Comparison of ENCODE assay signal across 16 mouse cellular contexts in the genomic region with DNA sequence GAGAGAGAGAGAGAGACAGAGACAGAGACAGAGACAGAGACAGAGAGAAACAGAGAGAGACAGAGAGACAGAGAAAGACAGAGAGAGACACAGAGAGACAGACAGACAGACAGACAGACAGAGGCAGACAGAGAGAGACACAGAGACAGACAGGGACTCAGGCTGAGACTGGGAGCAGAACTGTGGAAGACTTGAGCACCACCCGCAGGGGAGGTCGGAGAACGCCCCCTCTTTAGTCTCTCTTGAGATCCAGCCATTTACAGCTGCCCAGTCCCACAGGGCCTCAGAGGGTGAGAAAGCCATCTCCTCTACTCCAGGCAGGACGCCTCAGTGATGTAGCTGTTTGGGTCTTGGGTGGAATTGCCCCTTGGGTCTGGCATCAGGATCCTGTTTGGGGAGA. TPM values are rescaled to one million over a fixed set of nuclear protein-coding genes. Genes with fewer than 3 reads are reported as not detected.
A peak's percentile ranks its signal among the peaks of the same experiment; 100 is the strongest.
DNase-seq lines count a peak whose midpoint lies in the region; TF ChIP-seq lines count a peak whose summit lies in the region.
"Had no signal": no experiment of that assay in that cellular context is flagged by ENCODE, and none has a peak within 500 bp of the region (broad histone marks: within the 10 kb centered on the region; RNA-seq: fewer than 3 reads in every experiment).

No protein-coding gene starts in this region.

- H3K4me1 ChIP-seq in cortical plate, adult 2 months (ENCODE audit: control insufficient read depth, insufficient read depth, low read length) = no peaks in the 10 kb centered on the region
- H3K4me1 ChIP-seq: limb, embryonic 12.5 days had no signal

- intact Hi-C loops in left cerebral cortex, postnatal 4 days (cut with DNase I) = loop anchor here (5.0 to 10.0 kb wide), 2 partner anchors 150 to 293 kb away; partner anchors contain the start of gene Prmt8
- intact Hi-C loops in left cerebral cortex, postnatal 36 days (cut with DNase I) = no loop called here
- intact Hi-C loops in gastrocnemius, postnatal 14 days (cut with DNase I; ENCODE audit: low total_unique reads) = no loop called here

- H3K27ac ChIP-seq in cortical plate, adult 2 months (ENCODE audit: insufficient read depth, low read length) = no peak overlapping the region
- H3K27ac ChIP-seq: forebrain, embryonic 13.5 days; limb, embryonic 12.5 days; macrophage; midbrain, embryonic 12.5 days had no signal

- no peak for TF ChIP-seq POLR2A in cortical plate, adult 2 months (IDR thresholded peaks at IDR 0.05; ENCODE audit: extremely low read depth, insufficient read depth, low read length)

- peak; percentile 23 for DNase-seq in embryo, embryonic 11 days
- no peak for DNase-seq in embryo, embryonic 9.5 days (ENCODE audit: extremely low spot score)
- peak; percentile 21 for DNase-seq in left cerebral cortex, postnatal 4 days
- no peak for DNase-seq in left cerebral cortex, postnatal 36 days (ENCODE audit: low spot score in 2 of 2)
- DNase-seq in 3T3-L1 (ENCODE audit: low read depth, low spot score) = peak; percentile 28
- DNase-seq in gastrocnemius, postnatal 14 days = no peak
- DNase-seq in cerebellum, adult 9-11 months = no peak
- DNase-seq: cerebellum, adult 9-10 months; kidney, adult 2 months; right cerebral cortex, postnatal 14 days had no signal

- no peak overlapping the region for H3K4me3 ChIP-seq in cortical plate, adult 2 months (ENCODE audit: insufficient read depth, low read length)
- H3K4me3 ChIP-seq: forebrain, embryonic 13.5 days; limb, embryonic 12.5 days; midbrain, embryonic 12.5 days had no signal

- TF ChIP-seq CTCF in cortical plate, adult 2 months (IDR thresholded peaks at IDR 0.05; ENCODE audit: extremely low read depth, insufficient read depth, low read length) = peak; percentile 33

RNA-seq across cellular contexts. Expression of gene Tspan11, which starts 30.3 kb away (rescaled TPM):
- total RNA-seq in left cerebral cortex, postnatal 4 days (2021) = 10 to 100 TPM in 1 of 2 experiments, 1 to 10 TPM in 1; 6.6 to 10.2 TPM
- 1 to 10 TPM; 6.2 to 7.9 TPM for total RNA-seq in left cerebral cortex, postnatal 36 days (2021)
- 5.2 and 5.3 TPM in 2 replicates for polyA plus RNA-seq in cortical plate, adult 2 months (2012; rRNA removed)
- total RNA-seq in gastrocnemius, postnatal 14 days (2021) = 1 to 10 TPM; 4.4 to 10.0 TPM
- polyA plus RNA-seq: macrophage, Patski had no signal

Comparison
In these comparisons a context has a peak if more than half of its experiments do, and no peak if none do; other contexts are left out.
1. DNase-seq: peak in embryo, embryonic 11 days (single experiment), left cerebral cortex, postnatal 4 days (single experiment) and 3T3-L1 (single experiment); none in embryo, embryonic 9.5 days (single experiment), left cerebral cortex, postnatal 36 days (0 of 2), gastrocnemius, postnatal 14 days (single experiment) and cerebellum, adult 9-11 months (single experiment).